Mouse (Mus musculus) left cerebral cortex, postnatal 36 days (tissue): ENCODE measurements around the gene Pgls. TPM values are rescaled to one million over a fixed set of nuclear protein-coding genes. Genes with fewer than 3 reads are reported as not detected.

ENCODE experiments used
- DNase-seq, 2 experiments: peaks; one replicate each; pipeline ENCODE4 v3.0.0; 2021 to 2022; ENCODE audit warnings: low spot score in 2 of 2, mixed read lengths in 1 of 2
- intact Hi-C: fragments of 180-260 bp; cut with DNase I; formaldehyde crosslinking; loops from one replicate; pipeline ENCODE4 v1.15.1; 2025
- total RNA-seq, 2 experiments: library from RNA; stranded (reverse); gene quantifications; 2 replicates each; pipeline ENCODE4 v1.2.3; 2021

Gene Pgls
- total RNA-seq, 2 experiments from 2014 or later, result 31.1 to 41.6 TPM

- intact Hi-C loops, result loop anchor here (2.0 kb wide), 1 partner anchor 24 kb away; the partner anchor contains the start of gene Pgls
- DNase-seq, result peak; percentile 50 to 52
These were observed 23.5 kb upstream of the Pgls start, which contains the start of gene Slc27a1 for GRCm38 (mm10) chr8:71568387-71568937. Gene Slc27a1 (plus strand): TSS chr8:71568882.

DNA sequence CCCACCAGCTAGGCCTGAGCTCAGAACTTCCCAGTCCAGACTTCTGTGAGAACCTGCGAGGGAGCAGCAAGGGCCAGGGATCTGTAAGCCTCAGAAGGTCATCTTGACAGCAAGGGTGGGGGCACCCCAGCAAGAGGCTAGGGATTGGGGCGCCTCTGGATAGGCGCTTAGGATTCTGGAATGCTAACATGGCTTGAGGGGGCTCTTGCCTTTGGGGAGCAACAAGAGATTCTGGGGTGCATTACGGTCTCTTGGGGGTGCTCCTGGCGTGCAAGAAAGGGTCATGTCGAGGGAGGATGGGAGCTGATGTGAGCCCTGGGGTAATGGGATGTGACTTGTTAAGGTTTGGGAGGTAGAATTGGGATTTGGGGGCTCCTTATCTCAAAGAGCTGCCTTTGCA is 23.0 kb upstream of the Pgls start:
- no peak for DNase-seq
- intact Hi-C loops, result loop anchor here (2.0 kb wide), 1 partner anchor 24 kb away; the partner anchor contains the start of gene Pgls

DNA sequence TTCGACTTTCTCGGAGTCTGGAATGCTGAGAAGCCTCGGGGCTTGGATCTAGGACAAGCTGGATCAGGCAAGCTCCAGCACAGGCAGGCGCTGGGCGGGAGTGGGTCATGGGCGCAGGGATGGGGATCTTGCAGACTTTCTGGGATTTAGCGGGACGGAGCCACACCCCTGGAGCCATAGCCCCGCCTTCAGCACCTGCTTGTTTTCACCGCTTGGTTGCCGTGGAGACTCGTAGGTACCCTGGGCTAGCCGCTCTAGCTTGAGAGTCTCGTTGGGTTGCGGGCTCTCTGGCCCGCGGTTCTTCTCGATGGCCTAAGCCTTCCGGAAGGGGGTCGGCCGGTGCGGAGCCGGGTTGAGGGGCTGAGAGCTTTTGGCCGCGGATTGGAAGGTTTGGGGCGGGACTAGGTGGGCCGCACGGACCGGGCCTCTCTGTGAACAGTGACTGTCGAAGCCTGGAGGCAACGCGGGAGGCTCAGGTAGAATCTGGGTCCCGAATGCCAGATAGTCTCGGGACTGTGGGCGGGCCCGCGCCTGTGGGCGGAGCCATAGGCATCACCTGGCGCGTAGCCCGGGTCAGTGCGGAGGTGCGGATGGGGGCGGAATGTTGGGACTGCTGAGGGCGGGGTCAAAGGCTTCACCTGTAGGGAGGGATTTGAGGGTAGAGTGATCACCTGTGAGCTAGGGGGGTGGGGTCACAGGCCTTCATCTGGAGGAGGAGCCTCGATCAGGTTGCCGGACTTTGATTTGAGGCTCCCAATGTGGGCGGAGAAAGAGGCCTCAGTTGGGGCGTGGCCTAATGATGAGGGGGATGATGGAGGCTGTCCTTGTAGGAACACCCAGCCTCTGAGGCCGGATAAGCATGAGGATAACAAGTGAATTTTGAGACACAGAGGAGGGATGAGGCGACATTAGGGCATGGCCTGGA is 22.3 kb upstream of the Pgls start:
- intact Hi-C loops, result loop anchor here (2.0 kb wide), 1 partner anchor 23 kb away; the partner anchor contains the start of gene Pgls
- peak; percentile 91 to 93 for DNase-seq

DNA sequence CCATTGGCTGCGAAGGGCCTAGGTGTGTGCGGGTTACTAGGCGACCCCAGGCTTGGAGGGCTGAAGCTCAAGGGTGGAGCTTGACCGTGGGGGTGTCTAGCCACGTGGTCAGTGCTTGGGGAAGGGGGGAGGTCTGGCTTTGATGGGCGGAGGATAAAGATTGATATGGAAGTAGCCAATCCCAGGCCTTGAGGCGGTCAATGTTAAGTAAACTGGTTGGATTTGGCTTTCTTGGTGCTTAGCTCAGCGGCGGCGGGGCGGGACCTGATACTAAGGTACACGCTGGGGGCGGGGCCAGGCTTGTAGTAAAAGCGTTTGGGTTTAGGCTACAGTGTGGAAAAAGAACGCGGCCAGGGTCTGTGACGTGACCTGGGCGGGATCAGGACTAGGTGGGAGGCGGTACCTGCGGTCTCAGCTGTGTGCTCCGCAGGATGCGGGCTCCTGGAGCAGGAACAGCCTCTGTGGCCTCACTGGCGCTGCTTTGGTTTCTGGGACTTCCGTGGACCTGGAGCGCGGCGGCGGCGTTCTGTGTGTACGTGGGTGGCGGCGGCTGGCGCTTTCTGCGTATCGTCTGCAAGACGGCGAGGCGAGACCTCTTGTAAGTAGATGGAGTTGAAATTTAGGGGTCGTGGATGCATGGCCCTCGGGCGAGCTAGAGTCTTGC is 21.6 kb upstream of the Pgls start:
- peak; percentile 94 to 96 for DNase-seq
- intact Hi-C loops, result no loop called here

- no peak for DNase-seq
- intact Hi-C loops, result no loop called here
These were observed 19.9 kb upstream of the Pgls start for GRCm38 (mm10) chr8:71572077-71572476.

- intact Hi-C loops, result no loop called here
- peak; percentile 68 to 75 for DNase-seq
These were observed 18.9 kb upstream of the Pgls start for GRCm38 (mm10) chr8:71572847-71573633.

GRCm38 (mm10) chr8:71574426-71574825 is 17.6 kb upstream of the Pgls start:
- intact Hi-C loops, result no loop called here
- DNase-seq, result no peak

GRCm38 (mm10) chr8:71575020-71575419 is 17.0 kb upstream of the Pgls start:
- intact Hi-C loops, result no loop called here
- DNase-seq, result no peak

DNA sequence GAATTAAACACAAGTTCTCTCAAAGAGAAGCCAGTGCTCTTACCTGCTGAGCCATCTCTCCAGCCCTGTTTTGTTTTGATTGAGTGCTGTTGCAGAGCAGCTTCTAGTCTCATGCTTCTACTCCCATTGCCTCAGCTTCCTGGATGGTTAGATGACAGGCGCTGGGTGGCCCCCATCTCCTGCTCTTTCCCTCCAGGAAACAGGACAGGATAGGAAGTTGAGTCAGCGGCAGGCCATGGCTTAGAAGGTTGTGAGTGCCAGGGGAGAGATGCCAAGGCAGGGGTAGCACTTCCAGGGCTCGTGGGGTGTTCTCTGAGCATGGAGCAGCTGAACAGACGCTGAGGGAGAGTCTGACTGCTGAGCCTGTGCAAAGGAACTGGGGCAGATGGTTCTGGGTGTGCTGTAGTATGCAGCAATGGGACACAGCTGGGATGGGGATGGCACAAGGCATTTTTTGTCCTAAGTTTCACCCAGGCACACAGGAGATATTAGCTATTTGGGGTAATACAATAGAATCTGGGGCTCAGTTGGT is 14.1 kb upstream of the Pgls start:
- DNase-seq, result no peak

GRCm38 (mm10) chr8:71579009-71579408 is 13.0 kb upstream of the Pgls start:
- intact Hi-C loops, result no loop called here
- DNase-seq, result no peak

More for the DNA sequence above, 14.1 kb upstream of the Pgls start:
- intact Hi-C loops, result no loop called here

DNA sequence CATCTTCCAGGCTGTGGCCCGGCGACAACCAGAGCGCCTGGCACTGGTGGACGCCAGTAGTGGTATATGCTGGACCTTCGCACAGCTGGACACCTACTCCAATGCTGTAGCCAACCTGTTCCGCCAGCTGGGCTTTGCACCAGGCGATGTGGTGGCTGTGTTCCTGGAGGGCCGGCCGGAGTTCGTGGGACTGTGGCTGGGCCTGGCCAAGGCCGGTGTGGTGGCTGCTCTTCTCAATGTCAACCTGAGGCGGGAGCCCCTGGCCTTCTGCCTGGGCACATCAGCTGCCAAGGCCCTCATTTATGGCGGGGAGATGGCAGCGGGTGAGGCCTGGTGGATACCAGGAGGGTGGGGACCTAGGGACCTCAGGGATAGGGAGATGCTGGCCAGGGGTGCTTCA is 12.5 kb upstream of the Pgls start:
- DNase-seq, result no peak
- intact Hi-C loops, result no loop called here

GRCm38 (mm10) chr8:71580201-71580600 is 11.8 kb upstream of the Pgls start:
- intact Hi-C loops, result no loop called here
- DNase-seq, result no peak

DNA sequence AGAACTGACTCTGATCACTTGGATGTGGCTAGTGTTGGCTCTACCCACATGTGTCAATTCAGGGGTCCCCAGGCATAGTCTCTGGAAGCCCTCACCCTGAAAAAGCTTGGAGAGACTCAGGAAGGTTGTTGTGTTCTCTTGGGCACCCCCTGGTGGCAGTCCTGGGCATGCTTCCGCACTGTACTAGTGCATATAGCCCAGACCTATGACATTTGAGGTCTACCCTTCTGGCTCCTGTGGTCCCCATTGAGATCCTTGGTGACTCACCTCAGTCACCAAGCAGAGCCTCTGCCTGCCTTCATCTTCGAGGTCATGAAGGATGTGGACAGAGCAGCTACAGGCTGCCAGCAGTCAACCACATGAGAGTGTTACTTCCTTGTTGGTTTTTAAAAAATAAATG is 5.1 kb upstream of the Pgls start:
- DNase-seq, result no peak
- intact Hi-C loops, result no loop called here

GRCm38 (mm10) chr8:71588762-71589161 is 3.2 kb upstream of the Pgls start:
- DNase-seq, result no peak
- intact Hi-C loops, result no loop called here

DNA sequence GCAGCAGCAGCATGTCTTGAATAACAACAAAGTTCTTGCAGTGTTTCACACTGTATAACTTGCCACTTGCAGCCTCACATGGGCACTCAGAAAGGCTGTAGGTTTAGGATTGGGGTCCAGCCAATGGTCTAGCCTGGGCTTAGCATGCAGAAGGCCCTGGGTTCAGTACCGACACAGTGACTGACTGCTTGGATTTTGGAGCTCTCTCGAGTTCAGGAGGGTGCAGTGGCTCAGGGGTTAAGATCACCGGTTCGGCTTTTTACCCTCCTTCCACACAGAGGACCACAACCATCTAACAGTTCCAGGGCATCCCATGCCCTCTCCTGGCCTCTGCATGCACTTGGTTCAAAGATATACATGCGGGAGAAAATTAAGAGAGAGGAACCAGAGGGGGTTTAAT is 959 bp upstream of the Pgls start:
- intact Hi-C loops, result no loop called here
- DNase-seq, result no peak

- intact Hi-C loops, result loop anchor here (2.0 kb wide), 1 partner anchor 24 kb away; the partner anchor contains the start of gene Slc27a1
- DNase-seq, result peak; percentile 93 to 94
These were observed 596 bp downstream of the Pgls start for GRCm38 (mm10) chr8:71592374-71593170.

DNA sequence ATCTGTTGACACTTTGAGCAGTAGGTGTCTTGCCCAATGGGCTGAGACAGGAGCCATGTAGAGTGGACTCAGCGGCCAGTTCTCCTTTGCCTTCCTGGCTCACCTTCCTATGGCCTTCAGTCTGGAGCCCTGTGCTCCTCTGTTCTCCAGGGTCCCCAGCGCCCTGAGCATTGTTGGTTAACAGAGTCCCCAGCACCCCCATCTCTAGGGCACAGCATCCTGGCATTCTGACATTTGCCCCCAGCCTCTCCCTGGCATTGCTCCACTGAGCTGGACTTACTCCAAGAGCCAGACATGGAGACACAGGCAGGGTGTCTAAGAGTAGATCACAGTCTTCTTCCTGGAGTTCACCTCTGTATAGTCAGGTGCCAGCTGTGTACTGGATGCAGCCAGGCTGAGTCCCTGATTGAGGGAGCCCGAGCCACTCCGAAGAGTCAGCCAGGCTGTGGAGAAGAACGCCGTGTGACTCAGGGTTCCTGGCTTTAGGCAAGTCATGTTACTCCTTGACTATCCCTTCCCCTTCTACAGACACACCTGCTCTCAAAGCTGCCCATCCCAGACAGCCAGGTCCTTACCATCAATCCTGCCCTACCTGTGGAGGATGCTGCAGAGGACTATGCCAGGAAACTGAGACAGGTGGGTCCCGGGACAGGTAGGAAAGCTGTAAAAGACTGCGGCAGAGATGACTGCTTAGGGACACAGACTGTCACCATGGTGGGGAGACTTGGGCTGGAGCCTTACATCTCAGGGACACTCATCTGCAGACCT is 1.8 kb downstream of the Pgls start:
- intact Hi-C loops, result loop anchor here (2.0 kb wide), 1 partner anchor 25 kb away; the partner anchor contains the start of gene Slc27a1
- no peak for DNase-seq

- no peak for DNase-seq
- intact Hi-C loops, result no loop called here
These were observed 2.3 kb downstream of the Pgls start for GRCm38 (mm10) chr8:71594324-71594722.
